Mouse (Mus musculus): ENCODE data around the gene Clba1.

- TF ChIP-seq TAL1 (IDR thresholded peaks at IDR 0.05; ENCODE audit: low read length) (no peak), GATA1 (IDR thresholded peaks at IDR 0.05; ENCODE audit: low read length) (no peak)
Measured at GRCm38 (mm10) chr12:112821216-112821615, 12.5 kb downstream of the Clba1 start.
